Mouse (Mus musculus): ENCODE data around the gene Lrba.

Gene Lrba

DNA sequence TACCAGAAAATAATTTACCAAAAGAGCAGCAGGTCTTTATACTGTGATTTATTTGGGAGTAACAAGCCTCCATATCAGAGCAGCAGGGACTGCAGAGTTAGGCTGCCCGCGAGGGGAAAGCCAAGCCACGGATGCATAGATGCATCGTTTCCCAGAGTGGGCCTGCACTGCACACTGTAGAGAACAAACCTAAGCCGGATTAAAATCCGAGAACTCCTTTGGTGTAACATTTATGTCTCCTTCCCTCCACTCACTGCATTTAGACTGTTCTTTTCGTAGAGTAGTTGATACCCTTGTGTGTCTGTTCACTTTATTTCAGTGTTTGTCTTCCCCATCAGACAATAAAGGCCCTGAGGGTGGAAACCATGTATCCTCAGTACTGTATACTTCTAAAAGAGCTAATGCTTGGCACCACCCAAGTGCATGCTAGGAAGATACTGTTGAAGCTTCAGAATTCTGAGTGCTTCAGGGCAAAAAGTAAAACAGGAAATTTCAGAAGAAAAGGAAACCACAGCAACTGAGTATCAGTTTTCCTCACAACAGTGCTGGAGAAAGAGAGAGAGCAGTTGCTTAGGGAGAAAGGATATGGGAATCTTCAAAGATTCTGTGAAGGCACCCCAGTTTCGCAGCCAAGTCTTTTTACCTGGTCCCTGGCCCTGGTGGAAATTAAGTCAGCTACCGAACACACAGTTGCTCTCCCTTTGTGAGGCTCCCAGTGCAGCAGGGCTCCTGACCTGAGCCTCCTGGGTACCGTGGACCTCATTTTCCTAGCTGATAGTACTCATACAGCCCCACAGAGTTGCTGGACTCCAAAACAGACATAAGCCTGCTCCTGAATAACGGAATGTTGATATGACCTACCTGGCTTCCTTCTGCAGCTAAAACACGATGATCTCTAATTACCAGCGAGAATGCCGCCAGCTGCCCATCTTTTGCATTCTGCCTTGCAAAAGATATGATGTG, 530.4 kb downstream of the Lrba start:
- no peak for DNase-seq (ENCODE audit: low read depth, low spot score)

- no peak for DNase-seq (ENCODE audit: low read depth, low spot score)
Observed at GRCm38 (mm10) chr3:86756548-86756947, 532.1 kb downstream of the Lrba start.

DNA sequence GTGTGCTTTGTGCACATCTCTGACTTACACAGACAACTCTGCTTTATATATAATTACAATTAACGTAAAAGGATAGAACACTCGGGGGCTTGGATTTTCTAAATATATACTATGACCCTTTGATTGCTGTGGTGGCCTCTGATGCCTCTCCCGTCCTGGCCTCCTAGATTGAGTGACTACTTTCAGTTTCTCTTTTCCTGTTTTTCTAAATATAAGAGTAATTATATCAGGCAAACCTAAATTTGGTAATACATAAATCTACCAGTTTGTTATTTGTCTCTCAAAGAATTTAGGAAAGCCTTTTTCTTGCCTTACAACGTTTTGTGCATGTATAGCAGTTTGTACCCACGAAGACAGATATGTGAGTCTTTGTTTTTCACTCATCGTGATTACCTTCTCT, 534.2 kb downstream of the Lrba start:
- no peak for DNase-seq (ENCODE audit: low read depth, low spot score)

DNA sequence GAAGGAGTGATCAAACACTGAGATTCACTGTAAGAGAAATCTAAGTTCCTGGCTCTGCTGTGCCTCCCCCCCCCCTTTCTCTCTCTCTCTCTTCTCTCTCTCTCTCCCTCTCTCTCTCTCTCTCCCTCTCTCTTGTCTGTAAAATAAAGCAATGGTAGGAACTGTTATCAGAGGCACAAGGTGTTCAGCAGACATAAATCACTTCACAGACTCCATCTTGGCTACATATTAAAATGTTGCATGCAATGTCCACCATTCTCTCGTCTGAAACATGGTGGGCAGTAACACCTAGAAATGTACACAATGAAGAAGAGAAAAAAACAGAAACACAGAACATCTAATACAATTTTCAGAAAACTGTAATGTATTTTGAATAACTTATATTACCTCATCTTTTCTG, 534.9 kb downstream of the Lrba start:
- DNase-seq (ENCODE audit: low read depth, low spot score), result no peak

GRCm38 (mm10) chr3:86759834-86760233, 535.4 kb downstream of the Lrba start:
- no peak for DNase-seq (ENCODE audit: low read depth, low spot score)

DNA sequence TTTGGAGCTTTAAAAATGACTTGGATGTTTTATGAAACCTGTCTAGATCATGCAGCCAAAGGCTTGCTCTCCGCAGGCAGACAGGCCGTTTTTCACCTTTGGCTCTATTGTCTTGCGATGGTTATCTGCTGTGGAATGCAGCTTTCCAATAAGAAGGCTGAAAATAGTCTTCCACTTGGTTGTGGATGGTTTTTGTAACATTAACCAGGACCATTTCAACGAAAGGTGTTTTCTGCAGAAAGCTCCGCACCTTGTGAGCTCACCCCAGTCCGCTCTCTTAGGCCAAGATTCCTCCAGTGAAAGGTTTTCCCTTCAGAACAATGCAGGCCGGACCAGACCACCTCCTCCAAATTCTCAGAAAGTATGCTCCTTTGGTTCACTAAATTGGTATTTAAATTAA, 536.0 kb downstream of the Lrba start:
- no peak for DNase-seq (ENCODE audit: low read depth, low spot score)

DNA sequence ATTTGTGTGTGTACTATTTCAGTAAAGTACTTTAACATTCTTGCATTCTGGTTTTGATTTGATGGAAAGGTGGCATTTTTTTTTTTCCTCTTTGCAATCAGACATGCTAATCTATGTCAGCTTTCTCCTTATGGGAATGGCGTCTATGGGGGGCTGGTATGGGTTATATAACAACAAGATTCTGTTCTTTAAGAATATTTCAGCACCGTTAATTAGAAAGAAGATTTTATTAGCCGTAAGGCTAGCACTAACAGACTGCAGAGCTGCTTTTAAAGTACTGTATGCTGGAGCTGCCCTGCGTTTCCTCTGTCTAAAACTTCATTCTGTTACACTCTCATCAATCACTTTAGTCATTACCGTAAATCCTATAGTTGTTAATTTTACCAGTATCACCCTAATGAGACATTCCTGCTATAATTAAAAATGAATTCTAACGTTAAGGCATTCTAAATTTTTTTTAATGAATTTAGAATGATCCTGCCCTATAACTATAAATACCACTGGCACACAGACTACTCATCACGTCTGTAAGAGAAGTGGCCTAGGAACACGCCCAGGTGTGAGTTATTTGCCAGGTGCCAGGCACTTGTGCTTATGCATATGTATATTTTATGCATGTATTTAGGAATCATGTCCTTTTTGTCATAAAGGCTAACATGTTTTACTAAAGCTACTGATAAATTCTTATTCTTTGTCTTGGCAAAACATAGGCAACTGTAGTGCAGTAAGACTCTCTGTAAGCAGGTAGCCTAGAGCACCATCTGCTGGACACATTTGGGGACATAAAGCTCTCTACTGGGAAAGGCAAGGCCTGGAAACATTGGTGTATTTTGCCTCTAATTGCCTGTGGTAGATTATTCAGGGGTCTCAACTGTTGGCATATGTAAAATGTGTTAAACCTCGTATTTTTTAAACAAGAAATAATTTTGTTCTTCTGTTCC, 536.9 kb downstream of the Lrba start:
- peak; percentile 68 for DNase-seq (ENCODE audit: low read depth, low spot score)

- no peak for DNase-seq (ENCODE audit: low read depth, low spot score)
Observed at GRCm38 (mm10) chr3:86762036-86762415, 537.5 kb downstream of the Lrba start.

GRCm38 (mm10) chr3:86762456-86762855, 538.0 kb downstream of the Lrba start:
- no peak for DNase-seq (ENCODE audit: low read depth, low spot score)

DNA sequence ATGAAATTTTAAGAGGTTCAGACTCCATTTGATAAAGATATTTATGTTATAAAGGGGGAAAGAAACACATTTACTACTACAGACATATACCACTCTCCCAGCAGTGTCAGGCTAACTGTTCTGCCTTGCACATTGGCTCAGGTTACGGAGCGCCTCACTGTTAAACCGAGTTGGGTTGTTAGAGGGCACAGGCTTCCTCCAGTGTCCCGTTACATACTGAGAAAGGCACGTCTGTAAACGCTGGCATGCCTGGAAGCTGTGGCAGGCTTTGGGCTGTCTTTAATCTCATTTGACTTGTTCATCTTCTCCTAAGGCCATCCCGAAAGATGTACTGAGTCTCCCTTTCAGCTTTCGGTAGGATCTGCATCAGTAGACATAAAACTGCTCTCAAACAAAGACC, 544.1 kb downstream of the Lrba start:
- DNase-seq (ENCODE audit: low read depth, low spot score), result no peak

GRCm38 (mm10) chr3:86768969-86769368, 544.5 kb downstream of the Lrba start:
- no peak for DNase-seq (ENCODE audit: low read depth, low spot score)

GRCm38 (mm10) chr3:86774566-86775443, 550.3 kb downstream of the Lrba start:
- DNase-seq (ENCODE audit: low read depth, low spot score), result peak; percentile 91

GRCm38 (mm10) chr3:86775444-86775828, 551.0 kb downstream of the Lrba start:
- no peak for DNase-seq (ENCODE audit: low read depth, low spot score)

DNA sequence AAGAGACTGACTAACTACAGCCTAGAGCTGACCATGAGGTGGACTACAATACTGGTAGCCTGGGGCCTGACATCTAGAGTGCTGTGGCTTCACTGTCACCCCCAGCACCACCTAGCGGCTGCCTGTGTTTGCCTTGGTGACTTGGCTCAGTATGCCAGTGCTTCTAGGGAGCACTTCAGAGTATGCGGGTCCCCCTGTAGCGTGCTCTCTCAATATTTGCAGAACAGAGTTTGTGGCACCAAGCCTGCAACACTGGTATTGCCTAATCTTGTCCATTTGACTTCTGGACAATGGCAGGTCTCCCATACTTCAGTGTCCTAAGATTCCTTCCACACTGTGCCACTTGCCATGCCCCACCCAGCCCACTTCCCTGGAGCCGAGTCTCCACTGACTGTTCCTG, 555.2 kb downstream of the Lrba start:
- DNase-seq (ENCODE audit: low read depth, low spot score), result peak; percentile 27

- DNase-seq (ENCODE audit: low read depth, low spot score), result no peak
Observed at GRCm38 (mm10) chr3:86784051-86784450, 559.6 kb downstream of the Lrba start.

DNA sequence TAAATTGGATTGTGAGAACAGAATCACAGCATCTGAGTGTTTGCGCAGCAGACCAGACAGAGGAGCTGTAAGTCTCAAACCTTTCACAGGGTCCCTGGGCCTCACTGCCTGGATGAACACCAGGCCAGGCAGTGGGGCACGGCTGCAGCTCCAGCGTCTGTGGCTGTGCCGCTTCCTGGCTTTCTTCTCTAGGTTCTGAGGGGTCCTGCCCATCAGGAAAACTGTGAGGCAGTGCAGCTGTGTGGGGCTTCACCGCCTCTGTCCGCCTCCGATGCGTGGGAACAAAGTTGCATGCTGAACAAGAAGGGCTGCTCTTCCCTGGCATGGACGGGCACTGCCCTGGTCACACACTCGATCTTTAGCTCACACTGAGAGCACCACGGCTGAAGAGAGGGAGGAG, 560.5 kb downstream of the Lrba start:
- no peak for DNase-seq (ENCODE audit: low read depth, low spot score)

GRCm38 (mm10) chr3:86786280-86786679, 561.8 kb downstream of the Lrba start:
- no peak for DNase-seq (ENCODE audit: low read depth, low spot score)

GRCm38 (mm10) chr3:86786845-86787351, 562.4 kb downstream of the Lrba start:
- DNase-seq (ENCODE audit: low read depth, low spot score), result no peak

- no peak for DNase-seq (ENCODE audit: low read depth, low spot score)
Observed at GRCm38 (mm10) chr3:86787423-86788123, 563.1 kb downstream of the Lrba start.

GRCm38 (mm10) chr3:86788711-86789110, 564.2 kb downstream of the Lrba start:
- DNase-seq (ENCODE audit: low read depth, low spot score), result peak; percentile 51

- DNase-seq (ENCODE audit: low read depth, low spot score), result no peak
Observed at GRCm38 (mm10) chr3:86789752-86790151, 565.3 kb downstream of the Lrba start.

All from A20 (cell line).